Mouse (Mus musculus) liver, embryonic 14.5 days (tissue): Measurements from ENCODE around the gene Slc38a1. TPM values are rescaled to one million over a fixed set of nuclear protein-coding genes. Genes with fewer than 3 reads are reported as not detected.
A peak's percentile ranks its signal among the peaks of the same experiment; 100 is the strongest.

ENCODE experiments used
- ATAC-seq: fragments of 200-750 bp; cut with Nextera tagmentation; 2 replicates; pipeline ENCODE4 v1.8.0; 2017; ENCODE audit warnings: moderate number of reproducible peaks, mild to moderate bottlenecking, moderate library complexity; ENCODE audit not compliant: insufficient read depth
- DNase-seq, 3 experiments: peaks; one replicate each; pipeline ENCODE4 v3.0.0-alpha.2; 2012 to 2013; ENCODE audit warnings: low read depth in 3 of 3, low spot score in 3 of 3
- H3K27ac ChIP-seq: fragments of 300-500 bp; sonication (generic); 2 replicates; pipeline ENCODE4 v1.5.1; 2014; ENCODE audit warnings: moderate library complexity, mild to moderate bottlenecking, control low read depth, inconsistent platforms
- H3K27me3 ChIP-seq: fragments of 300-500 bp; sonication (generic); 2 replicates; pipeline ENCODE4 v1.6.1; 2014; ENCODE audit warnings: mild to moderate bottlenecking, low read length, moderate library complexity; ENCODE audit not compliant: control insufficient read depth, insufficient read depth
- H3K36me3 ChIP-seq: fragments of 300-500 bp; sonication (generic); replicated peaks from 2 replicates; pipeline ENCODE4 v1.6.1; 2014; ENCODE audit warnings: low read depth; ENCODE audit not compliant: control insufficient read depth, insufficient read depth
- H3K4me1 ChIP-seq, 2 experiments: fragments of 200-500 bp in 1 of 2; fragments of 300-500 bp in 1 of 2; sonication (generic) in 1 of 2; replicated peaks; 2 replicates each; pipeline ENCODE4 v1.6.1; 2012 to 2014; ENCODE audit warnings: antibody characterized with exemption in 1 of 2, inconsistent platforms in 1 of 2, low read length in 1 of 2; ENCODE audit not compliant: control insufficient read depth in 2 of 2, insufficient read depth in 2 of 2
- H3K4me2 ChIP-seq: fragments of 300-500 bp; sonication (generic); 2 replicates; pipeline ENCODE4 v1.6.1; 2014; ENCODE audit warnings: low read depth, mild to moderate bottlenecking, control low read depth, moderate library complexity
- H3K4me3 ChIP-seq, 2 experiments: fragments of 200-500 bp in 1 of 2; fragments of 300-500 bp in 1 of 2; sonication (generic) in 1 of 2; 2 replicates each; pipeline ENCODE4 v1.5.1; 2012 to 2014; ENCODE audit warnings: low read depth in 2 of 2, low read length in 2 of 2, mild to moderate bottlenecking in 2 of 2, control low read depth in 1 of 2, inconsistent platforms in 1 of 2, moderate library complexity in 1 of 2; ENCODE audit not compliant: insufficient read depth in 1 of 2
- H3K9ac ChIP-seq: fragments of 300-500 bp; sonication (generic); replicated peaks from 2 replicates; pipeline ENCODE4 v1.6.1; 2014; ENCODE audit warnings: mild to moderate bottlenecking, control low read depth, moderate library complexity
- H3K9me3 ChIP-seq: fragments of 300-500 bp; sonication (generic); 2 replicates; pipeline ENCODE4 v1.6.1; 2016; ENCODE audit warnings: low read length, mixed read lengths; ENCODE audit not compliant: control insufficient read depth
- CTCF ChIP-seq: IDR thresholded peaks from 2 replicates; pipeline ENCODE4 v1.5.1; 2016; ENCODE audit warnings: antibody characterized with exemption, low read depth, control low read depth
- EP300 ChIP-seq: IDR thresholded peaks from 2 replicates; pipeline ENCODE4 v1.6.1; 2016; ENCODE audit warnings: antibody characterized with exemption, low read depth
- WGBS: fragments of 180-500 bp; shearing (Covaris S2); extraction: QIAGEN DNeasy Blood & Tissue Kit; methylation state at CpG from one replicate; pipeline ENCODE4 v1.1.7; 2014; ENCODE audit not compliant: insufficient replicate concordance; 5-methylcytosine and 5-hydroxymethylcytosine counted together
- polyA plus RNA-seq, 2 experiments: library from polyadenylated mRNA; depleted of rRNA in 1 of 2; stranded (reverse) in 1 of 2; unstranded in 1 of 2; fragments of >200 nt; fragmentation: Nextera tagmentation in 1 of 2; extraction: Ambion mirVana in 1 of 2; gene quantifications; 2 replicates each; pipeline versions ENCODE4 v1.2.1 to v1.2.3; 2012 to 2014

Gene Slc38a1
- polyA plus RNA-seq, 2 experiments: 9.3 to 15.5 TPM

DNA sequence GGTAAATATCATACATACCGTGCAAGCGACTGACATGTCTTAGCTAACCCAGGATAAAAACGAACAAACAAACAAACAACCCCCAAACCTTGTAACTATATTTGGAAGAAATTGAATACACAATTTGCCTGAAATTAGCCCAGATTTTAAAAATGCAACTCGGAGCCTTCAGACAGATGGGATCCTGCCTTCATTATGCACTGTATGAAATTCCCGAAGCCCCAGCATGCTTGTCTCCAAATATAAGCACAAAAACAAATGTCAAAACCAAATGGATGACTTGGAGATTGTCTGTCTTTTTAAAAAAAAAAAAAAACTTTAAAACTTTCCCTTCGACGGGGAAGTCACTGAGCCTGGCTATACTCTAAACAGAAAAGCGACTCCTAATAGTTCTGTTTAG is 54.7 kb downstream of the Slc38a1 start:
- Histone ChIP-seq H3K4me1 (no peaks in the 10 kb centered on the region), H3K4me2 (no peak overlapping the region), H3K9me3 (no peaks in the 10 kb centered on the region), H3K4me3 (no peak overlapping the region), H3K27ac (no peak overlapping the region), H3K9ac (no peak overlapping the region), H3K27me3 (no peaks in the 10 kb centered on the region), H3K36me3 (peaks cover 17% of the 10 kb centered on the region)
- no peak for DNase-seq
- TF ChIP-seq CTCF (no peak), EP300 (no peak)
- no peak for ATAC-seq
- WGBS: 79% methylated on average over 8 of the region's 8 CpGs

DNA sequence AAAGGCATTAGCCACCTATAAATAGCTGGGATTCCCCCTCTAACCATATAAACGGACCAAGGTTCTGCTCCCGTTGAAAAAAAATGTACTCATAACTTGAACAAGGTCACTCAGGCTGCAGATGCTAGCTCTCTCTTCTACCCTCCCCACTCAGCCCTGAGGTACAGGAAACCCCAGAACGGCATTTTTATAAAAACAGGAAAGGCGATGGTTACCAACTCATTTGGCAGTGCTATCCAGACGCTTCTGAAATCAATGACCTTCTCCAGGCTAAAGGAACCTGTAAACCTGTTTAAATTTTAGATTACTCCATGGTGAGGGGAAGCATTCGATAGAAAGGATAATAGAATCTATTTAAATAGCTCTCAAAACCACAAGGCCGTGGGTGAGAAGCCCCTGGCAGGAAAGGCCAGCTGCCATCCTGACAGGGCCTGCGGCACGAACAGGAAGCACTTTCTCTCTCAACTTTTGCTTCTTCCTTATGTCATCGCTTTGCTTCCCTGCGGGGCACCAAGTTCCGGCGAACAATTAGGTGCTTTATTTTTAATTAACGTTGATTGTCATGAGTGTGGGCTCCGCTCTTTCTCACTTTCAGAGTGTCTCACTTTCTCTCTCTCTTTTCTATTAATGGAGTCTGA is 59.2 kb downstream of the Slc38a1 start:
- no peak overlapping the region for H3K27ac ChIP-seq
- H3K4me1 ChIP-seq: no peaks in the 10 kb centered on the region
- H3K4me3 ChIP-seq: no peak overlapping the region
- no peak for ATAC-seq
- H3K36me3 ChIP-seq: peaks cover 20% of the 10 kb centered on the region
- TF ChIP-seq EP300 (no peak), CTCF (no peak)
- H3K4me2 ChIP-seq: no peak overlapping the region
- 55% methylated on average over 15 of the region's 15 CpGs for WGBS
- no peaks in the 10 kb centered on the region for H3K9me3 ChIP-seq
- H3K27me3 ChIP-seq: no peaks in the 10 kb centered on the region
- DNase-seq: no peak
- no peak overlapping the region for H3K9ac ChIP-seq

DNA sequence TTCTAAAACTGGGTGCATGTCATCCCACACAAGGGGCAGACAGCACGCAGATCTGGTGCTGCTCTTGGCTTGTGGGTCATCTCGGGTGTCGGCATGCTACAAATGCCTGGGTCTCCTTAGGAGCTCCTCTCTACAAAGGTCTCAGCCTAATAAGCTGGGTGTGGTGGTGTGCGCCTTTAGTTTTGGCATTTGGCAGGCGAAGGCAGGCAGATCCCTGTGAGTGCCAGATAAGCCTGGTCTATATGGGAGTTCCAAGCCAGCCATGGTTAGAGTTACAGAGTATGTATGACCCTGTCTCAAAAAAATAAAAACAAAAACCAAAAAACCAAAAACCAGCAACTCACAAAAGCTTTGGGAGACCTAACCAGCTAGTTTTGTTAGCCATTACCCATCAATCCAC is 65.7 kb downstream of the Slc38a1 start:
- ATAC-seq: no peak
- WGBS: 81% methylated on average over 5 of the region's 5 CpGs
- no peak for TF ChIP-seq CTCF
- no peak for TF ChIP-seq EP300

DNA sequence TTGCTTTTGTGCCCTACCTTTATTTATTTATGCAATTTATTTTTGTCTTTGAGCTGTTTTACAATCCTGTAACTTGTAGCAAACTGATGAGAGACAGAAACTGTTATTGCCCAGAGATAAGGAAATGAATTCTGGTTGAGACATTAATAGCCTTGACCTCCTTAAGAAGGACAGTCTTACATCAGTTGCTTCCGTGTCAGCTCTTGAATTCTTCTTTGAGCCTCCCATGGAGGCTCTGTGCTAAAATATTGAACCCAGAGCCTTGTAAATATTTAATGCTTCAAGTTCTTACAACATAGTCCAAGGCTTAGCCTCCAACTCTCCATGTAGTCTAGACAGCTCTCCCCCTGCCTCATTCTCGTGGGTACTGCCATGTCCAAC is 73.7 kb downstream of the Slc38a1 start:
- no peaks in the 10 kb centered on the region for H3K36me3 ChIP-seq
- H3K4me1 ChIP-seq: peaks cover 0 to 19% of the 10 kb centered on the region in 2 experiments; a peak in 3 of 4 replicates
- H3K4me3 ChIP-seq: no peak overlapping the region
- 42% methylated on average over 2 of the region's 2 CpGs for WGBS
- no peak for ATAC-seq
- DNase-seq: no peak
- H3K27ac ChIP-seq: no peak overlapping the region
- TF ChIP-seq EP300: no peak
- TF ChIP-seq CTCF: no peak
- no peaks in the 10 kb centered on the region for H3K9me3 ChIP-seq
- no peak overlapping the region for H3K4me2 ChIP-seq
- H3K27me3 ChIP-seq: no peaks in the 10 kb centered on the region
- H3K9ac ChIP-seq: no peak overlapping the region

More for the DNA sequence above, 65.7 kb downstream of the Slc38a1 start:
- H3K36me3 ChIP-seq: peaks cover 5% of the 10 kb centered on the region
- no peaks in the 10 kb centered on the region for H3K27me3 ChIP-seq
- no peak overlapping the region for H3K4me2 ChIP-seq
- H3K4me3 ChIP-seq: no peak overlapping the region
- H3K9me3 ChIP-seq: no peaks in the 10 kb centered on the region
- no peaks in the 10 kb centered on the region for H3K4me1 ChIP-seq
- no peak for DNase-seq
- no peak overlapping the region for H3K27ac ChIP-seq
- H3K9ac ChIP-seq: no peak overlapping the region

DNA sequence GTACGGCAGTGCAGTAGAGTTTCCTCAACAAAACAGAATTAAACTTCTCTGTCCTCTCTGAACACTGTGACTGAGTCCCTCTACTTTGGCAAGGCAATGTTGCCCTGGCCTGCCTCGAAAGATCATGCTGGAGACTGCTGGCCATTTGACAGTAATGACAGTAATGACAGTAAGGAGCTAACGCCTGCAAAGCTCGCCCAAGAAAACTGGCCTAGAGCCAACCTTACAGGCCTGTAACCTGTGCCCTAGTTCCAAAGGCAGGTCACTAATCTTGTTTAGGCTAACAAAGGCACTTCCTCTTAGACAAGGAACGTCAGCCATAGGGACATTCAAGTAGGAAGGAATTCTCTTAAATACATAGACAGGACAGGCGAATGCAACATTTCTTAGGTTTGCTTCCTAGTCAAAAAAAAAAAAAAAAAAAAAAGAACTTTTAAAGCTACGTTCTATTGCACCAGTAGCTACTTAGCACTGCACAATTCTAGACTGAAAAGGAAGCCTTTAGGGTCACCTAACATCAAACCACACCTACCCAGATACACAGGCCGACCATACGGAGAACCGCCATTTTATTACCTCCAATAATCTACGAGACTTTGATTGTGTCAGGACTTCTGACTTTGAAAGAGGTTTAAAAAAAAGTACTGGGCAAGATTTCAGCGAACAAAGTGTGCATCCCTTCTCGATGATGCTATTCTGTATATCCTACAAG is 74.3 kb downstream of the Slc38a1 start:
- no peak overlapping the region for H3K27ac ChIP-seq
- WGBS: 57% methylated on average over 13 of the region's 13 CpGs

More for the DNA sequence above, 74.3 kb downstream of the Slc38a1 start:
- no peak for ATAC-seq
- no peak overlapping the region for H3K4me2 ChIP-seq
- H3K36me3 ChIP-seq: no peaks in the 10 kb centered on the region
- TF ChIP-seq CTCF: no peak
- no peak for TF ChIP-seq EP300
- no peak overlapping the region for H3K9ac ChIP-seq
- no peak overlapping the region for H3K4me3 ChIP-seq
- H3K9me3 ChIP-seq: no peaks in the 10 kb centered on the region
- peak in 1 of 3 experiments; percentile 6 for DNase-seq
- no peaks in the 10 kb centered on the region for H3K27me3 ChIP-seq
- H3K4me1 ChIP-seq: peaks cover 0 to 23% of the 10 kb centered on the region in 2 experiments; a peak in 3 of 4 replicates
